Mouse (Mus musculus) thymus, postnatal 36 days (tissue): ENCODE data around the gene Foxc1.

Experiments used
- DNase-seq, 2 experiments: peaks; one replicate each; pipeline ENCODE4 v3.0.0; 2022; ENCODE audit warnings: mixed read lengths in 2 of 2

Foxc1 gene

DNA sequence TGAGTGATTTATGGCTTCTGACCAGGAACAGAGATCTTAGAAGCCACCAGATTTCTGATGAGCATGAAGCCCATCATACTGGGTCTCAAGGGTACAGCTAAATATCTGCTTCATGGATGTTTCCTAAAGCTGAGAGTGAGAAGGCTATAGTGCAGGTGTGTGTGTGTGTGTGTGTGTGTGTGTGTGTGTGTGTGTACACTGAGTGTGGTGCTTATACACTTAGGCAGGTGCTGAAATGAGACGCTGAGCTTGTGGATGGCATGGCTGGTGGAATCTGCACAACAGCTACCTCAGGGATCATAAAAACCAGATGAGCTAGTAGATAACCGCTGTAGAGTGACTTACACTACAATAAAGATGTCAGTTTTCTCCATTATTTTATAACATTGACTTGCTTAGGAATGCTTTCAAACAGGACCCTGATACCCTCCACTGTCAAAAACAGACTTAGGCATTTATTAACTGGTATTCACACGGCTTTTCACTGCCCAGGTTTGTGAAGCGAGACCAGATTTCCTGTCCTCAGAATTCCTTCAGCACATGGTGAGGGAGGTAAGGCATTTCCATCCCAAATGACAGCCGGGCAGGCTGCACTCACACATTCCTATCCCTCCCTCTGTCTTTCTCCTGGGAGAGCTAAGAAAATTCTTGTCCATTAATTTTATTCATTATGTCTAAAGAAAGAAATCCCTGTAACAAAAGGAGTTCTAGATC is 43.0 kb downstream of the Foxc1 start:
- DNase-seq = no peak

GRCm38 (mm10) chr13:31853564-31853963 is 47.1 kb downstream of the Foxc1 start:
- DNase-seq = no peak

- DNase-seq = no peak
These were observed 47.6 kb downstream of the Foxc1 start for GRCm38 (mm10) chr13:31854000-31854399.

- no peak for DNase-seq
These were observed 53.8 kb downstream of the Foxc1 start for GRCm38 (mm10) chr13:31860200-31860599.
